Mouse (Mus musculus) layer of hippocampus, adult 11-12 months (tissue): Measurements from ENCODE around the gene Gtf3c1.

ENCODE experiments used
- DNase-seq: peaks from one replicate; pipeline ENCODE4 v3.0.0; 2022; ENCODE audit warnings: low spot score

Gene Gtf3c1

GRCm38 (mm10) chr7:125618016-125618415 is 89.6 kb downstream of the Gtf3c1 start:
- no peak for DNase-seq

GRCm38 (mm10) chr7:125615453-125615852 is 92.1 kb downstream of the Gtf3c1 start:
- no peak for DNase-seq

- DNase-seq = no peak
These were observed 94.0 kb downstream of the Gtf3c1 start for GRCm38 (mm10) chr7:125613579-125613978.

GRCm38 (mm10) chr7:125608183-125608688 is 99.3 kb downstream of the Gtf3c1 start:
- no peak for DNase-seq

- no peak for DNase-seq
These were observed 100.0 kb downstream of the Gtf3c1 start for GRCm38 (mm10) chr7:125607384-125608182.

GRCm38 (mm10) chr7:125606265-125607164 is 101.1 kb downstream of the Gtf3c1 start:
- DNase-seq = no peak

DNA sequence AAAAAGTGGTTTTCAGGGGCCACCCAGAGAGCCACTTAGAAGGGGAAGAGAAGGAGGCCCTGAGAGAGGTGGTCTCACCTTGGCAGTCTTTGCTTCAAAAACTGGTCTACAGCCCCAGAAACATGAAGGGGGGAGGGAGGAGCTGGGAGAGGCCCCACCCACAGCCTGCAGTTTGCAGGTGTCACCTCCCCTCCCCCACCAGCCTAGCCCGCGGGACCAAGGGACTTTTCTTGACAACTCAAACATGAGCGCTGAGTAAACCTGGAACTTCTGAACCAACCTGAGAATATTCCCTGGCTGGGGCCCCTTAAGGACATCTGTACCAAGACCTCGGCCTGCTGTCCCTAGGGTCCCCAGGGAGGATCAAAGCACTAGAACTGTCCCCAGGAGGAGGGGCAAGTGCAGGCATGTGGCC is 101.8 kb downstream of the Gtf3c1 start:
- DNase-seq = no peak

DNA sequence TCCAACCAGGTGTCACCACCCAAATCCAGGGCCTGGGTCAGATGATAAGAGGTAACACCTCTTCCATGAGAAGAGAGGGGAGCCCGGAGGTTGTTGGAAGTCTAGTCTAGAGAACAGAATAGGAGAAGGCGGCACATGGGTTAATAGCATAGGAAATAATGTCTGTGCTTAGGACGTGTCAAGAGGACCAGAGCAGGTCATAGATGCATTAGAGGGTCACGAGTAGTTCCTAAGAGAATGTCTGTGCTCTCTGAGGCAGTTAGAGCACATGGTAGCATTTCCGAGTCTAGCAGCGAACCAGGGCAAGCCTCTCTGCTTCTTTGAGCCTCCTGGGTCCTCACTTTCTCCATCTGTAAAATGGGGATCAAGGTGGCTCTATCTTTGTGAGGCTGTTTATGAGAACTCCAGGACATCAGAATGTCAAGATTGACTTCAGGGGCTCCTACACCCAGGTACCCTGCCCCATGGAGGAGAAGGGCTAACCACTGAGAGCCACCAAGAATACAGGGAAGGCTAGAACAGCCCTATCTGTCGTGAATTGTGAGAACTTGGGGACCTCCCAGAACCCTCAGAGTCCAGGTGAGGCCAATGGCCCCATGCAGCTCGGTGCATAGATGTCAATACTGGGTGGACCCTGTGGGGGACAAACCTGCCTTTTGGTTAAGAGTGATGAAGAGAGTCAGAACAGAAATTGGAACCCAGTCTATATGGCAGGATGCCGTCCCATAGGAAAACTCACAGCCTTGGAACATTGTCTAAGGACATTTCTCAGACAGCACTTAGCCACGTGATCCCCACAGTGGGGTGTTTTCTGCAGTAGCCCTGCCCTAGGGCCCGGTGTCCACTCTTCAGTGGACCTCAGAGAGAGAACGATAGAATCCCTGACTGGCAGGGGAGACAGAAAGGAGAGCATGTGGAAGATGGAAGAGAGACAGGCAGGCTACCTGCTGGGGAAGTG is 102.9 kb downstream of the Gtf3c1 start:
- DNase-seq = no peak

- DNase-seq = peak; percentile 61
These were observed 104.4 kb downstream of the Gtf3c1 start, which contains the start of gene Il21r for GRCm38 (mm10) chr7:125603185-125603631. Il21r (plus strand) TSS chr7:125603429.

DNA sequence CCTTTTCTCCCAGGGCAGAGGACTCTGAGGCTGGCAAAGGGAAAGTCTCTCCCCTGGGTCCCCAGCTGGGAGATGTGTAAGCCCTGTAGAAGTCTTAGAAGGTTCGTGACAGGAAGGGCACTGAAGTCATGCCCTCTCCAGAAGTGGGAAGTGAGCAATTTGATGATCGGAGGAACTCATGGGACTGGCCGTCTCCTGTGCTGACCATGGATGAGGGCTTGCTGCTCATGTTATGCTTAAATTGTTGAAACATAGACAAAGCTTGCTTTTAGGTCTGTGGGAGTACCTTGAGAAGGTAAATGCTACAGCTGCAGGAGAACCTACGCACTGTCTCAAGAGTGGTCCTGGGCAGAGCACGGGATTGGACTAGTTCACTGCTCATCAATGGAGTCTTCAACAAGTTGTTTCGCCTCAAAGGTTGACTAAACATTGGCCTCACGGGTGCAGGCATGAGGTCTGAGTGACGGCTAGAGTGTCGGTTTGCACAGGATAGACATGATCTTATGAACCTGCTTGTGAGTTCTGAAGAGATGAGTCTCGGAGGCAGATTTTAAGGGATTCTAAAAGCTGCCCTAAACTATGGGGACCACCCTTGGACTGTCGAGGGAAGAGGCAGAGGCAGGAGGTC is 105.6 kb downstream of the Gtf3c1 start:
- DNase-seq = no peak

DNA sequence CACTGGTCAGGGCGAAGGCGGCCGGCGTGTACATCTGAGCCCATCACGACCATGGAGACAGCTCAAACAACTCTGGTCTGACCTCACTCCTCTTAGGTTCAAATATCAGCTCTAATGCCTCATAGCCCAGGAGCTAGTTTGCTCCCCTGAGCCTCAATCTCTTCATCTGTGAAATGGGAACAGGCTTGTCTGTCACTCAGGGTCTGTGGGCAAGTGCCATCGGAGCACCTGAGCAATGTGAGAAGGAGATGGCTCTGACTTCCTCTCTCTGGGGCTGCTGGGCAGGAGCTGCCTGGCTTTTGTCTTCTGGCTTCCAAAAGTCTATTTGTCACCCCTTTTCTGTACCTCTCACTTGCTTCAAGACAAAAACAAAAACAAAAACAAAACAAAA is 106.3 kb downstream of the Gtf3c1 start:
- no peak for DNase-seq

- no peak for DNase-seq
These were observed 106.8 kb downstream of the Gtf3c1 start for GRCm38 (mm10) chr7:125600612-125601279.

- no peak for DNase-seq
These were observed 107.4 kb downstream of the Gtf3c1 start for GRCm38 (mm10) chr7:125600136-125600535.

GRCm38 (mm10) chr7:125599373-125599973 is 108.1 kb downstream of the Gtf3c1 start:
- no peak for DNase-seq

DNA sequence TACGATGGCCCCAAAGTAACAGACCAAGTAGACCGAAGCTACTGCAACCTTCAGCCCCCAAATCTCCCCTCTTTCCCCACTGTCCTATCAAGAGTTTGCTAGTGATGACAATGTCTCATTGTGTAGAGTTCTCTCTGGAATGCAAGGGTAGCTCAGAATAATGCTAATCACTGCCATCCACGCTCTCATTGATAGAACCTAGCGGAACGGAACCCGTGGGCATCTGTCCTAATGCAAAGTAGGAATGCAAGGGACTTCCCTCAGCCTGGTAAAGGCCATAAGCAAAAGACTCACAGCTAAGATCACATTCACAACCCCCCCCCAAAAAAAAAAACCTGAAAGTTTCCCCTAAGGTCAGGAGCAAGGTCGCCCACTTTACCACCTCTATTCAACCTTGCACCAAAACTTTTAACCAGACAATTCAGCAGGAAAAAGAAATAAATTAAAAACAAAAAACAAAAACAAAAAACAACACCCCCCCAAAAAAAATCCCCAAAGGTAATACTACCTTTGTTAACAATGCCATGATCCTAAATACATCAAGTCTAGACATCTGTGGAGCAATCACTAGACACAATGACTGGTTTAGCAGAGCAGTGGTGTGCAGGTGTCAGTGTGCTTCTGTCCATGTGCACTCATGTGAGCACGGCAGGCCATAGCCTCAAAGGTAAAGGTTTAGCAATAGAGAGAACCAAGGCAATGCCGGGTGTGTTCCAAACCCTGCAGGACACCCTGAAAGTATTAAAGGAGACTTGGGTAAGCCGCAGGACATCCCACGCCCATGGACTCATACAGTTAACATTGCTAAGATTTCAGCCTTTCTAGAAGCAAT is 109.8 kb downstream of the Gtf3c1 start:
- no peak for DNase-seq

- DNase-seq = no peak
These were observed 110.5 kb downstream of the Gtf3c1 start for GRCm38 (mm10) chr7:125597083-125597482.

DNA sequence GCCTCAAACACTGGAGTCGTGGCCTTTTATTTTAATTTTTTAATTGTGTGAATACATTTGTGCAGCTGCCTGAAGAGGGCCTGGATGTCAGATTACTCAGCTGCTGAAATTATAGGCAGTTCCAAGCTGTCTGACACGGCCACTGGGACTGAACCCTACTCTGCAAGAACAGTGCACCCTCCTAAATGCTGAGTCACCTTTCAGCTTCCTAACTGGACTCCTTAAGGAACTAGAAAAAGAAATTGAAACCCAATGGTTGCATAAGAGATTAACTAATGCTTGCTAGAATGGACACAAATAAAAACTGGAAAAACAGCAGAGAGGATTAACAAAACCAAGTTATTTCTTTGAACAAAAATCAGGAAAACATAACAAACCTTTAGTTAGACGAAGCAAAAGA is 111.2 kb downstream of the Gtf3c1 start:
- no peak for DNase-seq

DNA sequence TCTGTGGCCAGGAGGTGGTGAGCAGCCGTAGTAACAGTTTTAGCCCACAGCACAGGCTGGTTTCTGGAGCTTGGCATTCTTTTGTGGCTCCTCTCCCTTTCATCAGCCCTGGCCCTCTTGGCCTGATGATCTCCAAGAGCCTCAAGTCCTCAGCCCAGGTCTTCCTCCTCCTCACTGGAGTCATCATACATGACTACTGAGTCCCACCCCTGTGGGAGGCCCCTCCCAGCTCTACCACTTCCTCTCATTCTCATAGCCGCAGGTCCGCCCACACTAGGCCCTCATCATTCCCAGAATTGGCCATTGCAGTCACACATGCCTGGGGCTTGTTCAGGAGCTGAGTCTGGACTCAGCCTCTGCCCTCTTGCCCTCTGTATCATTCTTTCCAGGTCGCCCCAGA is 113.7 kb downstream of the Gtf3c1 start:
- no peak for DNase-seq
